Mouse (Mus musculus) layer of hippocampus, postnatal 25 days (tissue): Measurements from ENCODE around the gene Rcbtb1. TPM values are rescaled to one million over a fixed set of nuclear protein-coding genes. Genes with fewer than 3 reads are reported as not detected.
"Not testable (repeated sequence)": the region's sequence is repeated elsewhere in the genome, so short reads cannot be mapped to it uniquely, and the experiment has no call there.

Experiments used
- DNase-seq, 2 experiments: peaks; one replicate each; pipeline ENCODE4 v3.0.0; 2022; ENCODE audit warnings: mixed read lengths in 2 of 2, low spot score in 1 of 2; ENCODE audit errors: extremely low spot score in 1 of 2
- total RNA-seq, 2 experiments: library from RNA; stranded (reverse); gene quantifications; 2 replicates each; pipeline ENCODE4 v1.2.3; 2021

Gene Rcbtb1
- total RNA-seq = 10 to 100 TPM; 33.7 to 34.1 TPM

DNA sequence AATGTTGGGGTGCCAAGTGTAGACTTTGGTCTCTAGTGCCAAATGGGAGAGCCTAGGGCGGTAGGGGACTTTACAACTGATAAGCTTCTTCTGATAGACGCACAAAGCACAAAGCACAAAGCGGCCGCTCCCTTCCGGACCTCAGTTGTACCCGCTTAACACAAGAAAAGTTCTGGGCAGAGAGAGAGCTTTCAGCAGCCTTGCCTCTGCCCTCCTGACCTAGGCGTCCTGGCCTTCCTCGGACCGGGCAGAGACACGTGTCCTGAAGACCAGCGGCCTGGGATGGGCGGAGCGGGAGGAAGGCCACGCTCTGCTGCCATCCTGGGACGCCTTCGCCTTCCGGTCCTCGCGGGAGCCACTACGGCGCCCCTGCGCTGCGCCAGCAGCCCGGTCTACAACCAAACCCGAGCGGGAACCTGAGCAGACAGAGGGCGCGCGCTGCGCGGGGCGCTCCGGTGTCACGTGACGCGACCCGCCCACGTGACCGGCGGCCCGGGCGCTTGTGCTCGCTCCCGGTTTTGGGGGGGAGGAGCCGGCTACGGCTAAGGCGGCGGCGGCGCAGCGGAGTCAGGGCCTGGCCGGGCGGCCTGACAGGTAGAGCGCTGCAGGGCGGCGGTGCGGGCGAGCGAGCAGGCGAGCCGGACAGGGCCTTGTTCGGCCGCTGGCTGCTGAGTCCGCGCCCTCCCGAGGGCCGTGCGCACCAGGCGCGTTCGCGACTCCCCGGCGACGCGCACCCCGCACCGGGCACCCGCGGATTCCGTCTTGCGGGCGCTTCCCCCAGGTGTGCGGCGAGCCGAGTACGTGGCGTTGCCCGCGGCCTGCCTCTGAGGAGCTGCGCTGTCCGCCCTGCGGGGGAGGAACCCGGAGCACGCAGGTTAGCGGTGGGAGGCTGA, at the start of gene Rcbtb1:
Rcbtb1 (plus strand) TSS at position 499 of the 893 bp plus-strand sequence.
- peak; percentile 78 to 86 for DNase-seq

GRCm38 (mm10) chr14:59155589-59155988, 45.4 kb upstream of the Rcbtb1 start:
- no peak for DNase-seq

- no peak for DNase-seq
Observed at GRCm38 (mm10) chr14:59157016-59157698, 43.9 kb upstream of the Rcbtb1 start.

DNA sequence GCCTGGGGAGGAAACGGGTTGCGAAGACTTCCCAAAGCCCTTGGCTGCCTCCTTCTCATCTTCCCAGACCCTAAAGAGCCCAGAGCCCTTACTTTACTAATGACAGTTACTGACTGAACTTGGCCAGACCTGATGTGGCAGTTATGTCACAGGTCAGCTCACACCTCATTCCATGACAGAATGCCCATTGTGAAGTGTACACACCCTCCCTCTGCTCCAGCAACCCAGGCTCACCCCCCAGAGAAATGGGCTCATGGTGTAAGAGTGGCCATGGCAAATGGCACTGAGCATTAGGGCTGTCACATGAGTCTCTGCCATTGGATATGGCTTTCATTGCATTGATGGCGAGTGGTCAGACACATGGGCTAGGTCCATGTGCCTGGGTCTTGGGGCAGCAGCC, 22.4 kb upstream of the Rcbtb1 start, which contains the start of gene Gm5142:
Gm5142 (minus strand) TSS at position 101 of the 400 bp plus-strand sequence.
- no peak for DNase-seq

GRCm38 (mm10) chr14:59182732-59183131, 18.3 kb upstream of the Rcbtb1 start:
- no peak for DNase-seq

GRCm38 (mm10) chr14:59185514-59185913, 15.5 kb upstream of the Rcbtb1 start:
- no peak for DNase-seq

- DNase-seq = no peak
Observed at GRCm38 (mm10) chr14:59186121-59186520, 14.9 kb upstream of the Rcbtb1 start.

DNA sequence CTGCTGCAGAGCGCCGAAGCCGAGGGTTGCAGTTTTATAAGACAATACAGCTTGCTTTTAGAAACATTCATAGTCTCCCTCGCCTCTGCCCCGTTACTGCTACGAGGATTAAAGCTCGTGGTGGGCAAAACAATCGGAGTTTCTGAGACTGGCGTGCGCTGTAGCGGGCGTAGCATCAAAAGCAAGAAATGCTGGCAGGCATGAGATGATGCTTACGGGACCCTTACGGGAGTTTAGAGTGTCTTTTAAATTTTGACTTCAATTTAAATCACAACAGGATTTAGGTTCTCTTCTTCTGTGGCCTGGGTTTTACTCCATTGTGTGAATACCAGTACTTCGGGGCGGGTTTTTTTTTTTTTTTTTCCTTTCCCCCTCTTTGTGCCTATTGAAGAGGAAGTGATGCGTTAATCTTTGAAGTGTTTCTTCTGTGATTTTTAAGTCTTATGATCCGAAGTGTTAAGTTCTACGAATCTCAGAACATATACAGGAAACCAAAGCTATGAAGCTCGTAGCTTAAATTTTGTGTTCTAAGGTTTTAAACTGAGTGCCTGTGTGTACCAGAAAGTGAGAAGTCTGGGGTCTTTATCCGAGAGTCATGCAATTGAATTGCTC, 701 bp downstream of the Rcbtb1 start:
- no peak for DNase-seq

GRCm38 (mm10) chr14:59205461-59205860, 4.5 kb downstream of the Rcbtb1 start:
- no peak for DNase-seq

- DNase-seq = no peak
Observed at GRCm38 (mm10) chr14:59205976-59206583, 5.1 kb downstream of the Rcbtb1 start.

- DNase-seq = no peak
Observed at GRCm38 (mm10) chr14:59209003-59209402, 8.0 kb downstream of the Rcbtb1 start.

DNA sequence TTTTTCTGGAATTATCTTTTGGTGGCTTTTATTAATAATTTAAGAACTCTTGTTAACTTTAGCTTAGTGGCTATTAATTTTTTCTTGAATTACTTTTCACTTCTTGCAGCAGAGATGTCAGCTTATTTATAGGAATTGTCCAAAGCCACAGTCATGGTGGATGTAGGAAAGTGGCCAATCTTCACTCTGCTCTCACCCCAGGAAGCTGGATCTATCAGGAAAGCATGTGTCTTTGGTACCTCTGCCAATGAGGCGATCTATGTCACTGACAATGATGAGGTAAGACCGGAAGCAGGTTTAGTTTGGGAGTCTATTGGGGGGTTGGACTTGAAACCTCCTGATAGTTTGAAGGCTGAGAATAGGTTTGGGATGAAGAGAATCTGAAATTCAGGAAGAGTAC, 8.8 kb downstream of the Rcbtb1 start:
- no peak for DNase-seq

GRCm38 (mm10) chr14:59219241-59219640, 18.2 kb downstream of the Rcbtb1 start:
- DNase-seq = no peak

DNA sequence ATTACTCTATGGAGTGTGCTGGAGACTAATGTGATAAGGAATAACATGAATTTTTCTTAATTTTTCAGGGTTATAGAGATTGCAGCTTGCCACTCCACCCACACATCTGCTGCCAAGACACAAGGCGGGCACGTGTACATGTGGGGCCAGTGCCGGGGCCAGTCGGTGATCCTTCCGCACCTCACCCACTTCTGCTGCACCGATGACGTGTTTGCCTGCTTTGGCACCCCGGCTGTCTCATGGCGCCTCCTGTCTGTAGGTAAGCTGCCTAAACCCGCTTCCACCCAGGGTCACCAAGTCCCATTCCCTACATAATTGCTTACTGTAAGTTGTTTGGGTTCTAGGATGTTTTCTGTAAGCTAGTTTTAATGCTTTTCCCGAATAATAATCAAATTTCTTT, 25.2 kb downstream of the Rcbtb1 start:
- no peak for DNase-seq

- no peak for DNase-seq
Observed at GRCm38 (mm10) chr14:59229822-59230221, 28.8 kb downstream of the Rcbtb1 start.

DNA sequence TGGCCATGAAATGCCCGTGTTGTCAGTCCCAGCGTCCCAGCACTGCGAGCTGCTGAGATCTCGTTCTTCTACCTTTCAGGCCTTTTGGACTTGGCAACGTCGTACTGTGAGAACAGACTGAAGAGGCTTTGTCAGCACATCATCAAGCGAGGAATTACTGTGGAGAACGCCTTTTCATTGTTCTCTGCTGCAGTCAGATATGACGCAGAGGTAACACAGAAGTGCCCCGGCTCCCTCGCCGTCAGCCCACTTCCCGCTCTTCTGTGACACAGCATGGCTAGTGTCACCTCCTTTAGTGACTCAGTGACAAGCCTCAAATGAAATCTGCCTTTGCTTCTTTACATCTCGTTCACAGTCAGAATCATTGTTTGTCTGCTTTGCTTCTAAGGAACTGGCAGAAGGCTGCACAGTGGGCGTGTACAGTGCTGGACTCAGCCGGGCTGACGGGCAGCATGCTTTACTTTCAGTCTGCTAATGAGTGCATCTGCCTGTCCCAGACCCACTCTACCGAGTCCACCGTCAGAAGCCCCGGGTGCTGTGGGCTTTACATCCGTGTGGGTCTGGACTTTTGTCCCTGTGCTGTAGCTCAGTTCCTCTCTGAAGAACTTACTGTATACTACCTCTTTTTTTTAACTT, 29.4 kb downstream of the Rcbtb1 start:
- DNase-seq = no peak

GRCm38 (mm10) chr14:59232003-59232402, 31.0 kb downstream of the Rcbtb1 start:
- DNase-seq = no peak

DNA sequence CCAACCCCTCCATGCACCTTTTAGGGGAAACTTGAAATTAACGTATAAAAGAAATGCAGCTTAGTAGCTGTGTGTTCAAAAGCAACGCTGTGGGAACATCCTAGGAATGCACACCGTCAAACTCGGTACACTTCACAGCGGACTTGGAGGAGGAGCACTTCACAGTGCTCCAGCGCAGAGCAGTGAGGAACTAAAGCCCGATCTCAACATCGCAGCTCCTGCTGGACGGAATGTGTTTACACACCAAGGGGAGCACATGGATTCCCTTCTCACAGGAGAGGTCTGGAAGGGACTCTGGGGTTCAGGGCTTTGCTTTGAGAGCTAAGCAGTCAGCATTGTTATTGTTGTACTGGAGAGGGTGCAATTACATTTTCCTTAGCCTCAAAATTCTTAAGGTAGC, 32.6 kb downstream of the Rcbtb1 start:
- DNase-seq = no peak

GRCm38 (mm10) chr14:59250350-59250749, 49.3 kb downstream of the Rcbtb1 start:
- DNase-seq = not testable (repeated sequence)

GRCm38 (mm10) chr14:59255861-59256260, 54.9 kb downstream of the Rcbtb1 start:
- DNase-seq = not testable (repeated sequence)
